Mouse (Mus musculus): ENCODE measurements around the gene Kcnd2. TPM values are rescaled to one million over a fixed set of nuclear protein-coding genes. Genes with fewer than 3 reads are reported as not detected.

The Kcnd2 gene
- 0.01 and 0.03 TPM in 2 replicates for polyA plus RNA-seq (2012; rRNA removed)

DNA sequence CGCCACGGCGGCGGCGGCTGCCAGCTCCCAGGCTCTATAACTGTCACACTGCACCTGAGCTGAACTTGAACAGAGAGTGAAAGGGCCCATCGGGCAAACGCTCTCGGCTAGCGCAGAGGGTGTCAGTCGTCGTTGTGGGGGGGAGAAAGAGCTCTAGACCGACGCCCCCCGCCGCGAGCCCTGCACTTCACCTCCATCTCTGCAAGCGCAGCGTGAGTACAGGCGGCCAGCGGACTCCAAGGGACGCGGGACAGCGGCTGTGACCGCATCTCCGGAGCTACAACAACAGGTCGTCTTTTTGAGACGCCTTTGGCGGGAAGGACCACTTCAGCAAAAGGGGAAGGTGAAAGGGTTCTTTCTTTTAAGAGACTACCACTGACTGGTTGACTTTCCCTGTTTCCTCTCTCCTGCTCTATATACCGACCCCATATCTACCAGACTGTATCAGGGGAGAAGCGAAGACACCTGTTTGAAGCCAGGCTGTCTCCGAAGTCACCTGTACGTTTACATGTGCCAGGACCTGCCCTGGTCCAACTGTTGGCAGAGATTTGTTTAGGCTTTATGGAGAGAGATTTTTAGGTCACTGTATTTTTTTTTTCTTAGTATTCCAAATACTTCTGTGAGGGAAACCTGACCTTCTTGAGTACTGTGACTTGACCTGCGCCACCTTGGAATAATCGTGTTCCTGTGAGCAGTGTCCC lies at the start of gene Kcnd2:
Gene Kcnd2, plus strand, starts transcription at position 13 of the 701 bp plus-strand sequence.

